Comparison of ENCODE assay signal across 28 mouse cellular contexts in genomic region chr16:8855143-8855542, GRCm38 (mm10). TPM values are rescaled to one million over a fixed set of nuclear protein-coding genes. Genes with fewer than 3 reads are reported as not detected.
DNase-seq lines count a peak whose midpoint lies in the region; ATAC-seq and TF ChIP-seq lines count a peak whose summit lies in the region.
"Had no signal": no experiment of that assay in that cellular context is flagged by ENCODE, and none has a peak within 500 bp of the region (broad histone marks: within the 10 kb centered on the region; RNA-seq: fewer than 3 reads in every experiment).

No protein-coding gene starts in this region.

- intact Hi-C loops in left cerebral cortex, adult 2 months (cut with DNase I), result no loop called here

- H3K27me3 ChIP-seq in intestine, postnatal 0 days (replicated peaks; ENCODE audit: control insufficient read depth, insufficient read depth, low read length), result no peaks in the 10 kb centered on the region
- H3K27me3 ChIP-seq: CH12.LX; embryonic facial prominence, embryonic 12.5 days; embryonic facial prominence, embryonic 15.5 days; forebrain, embryonic 12.5 days; heart, embryonic 12.5 days; heart, embryonic 15.5 days had no signal

- 47% methylated on average over 2 of the region's 2 CpGs for whole genome bisulfite sequencing in intestine, postnatal 0 days

- peaks cover 34% of the 10 kb centered on the region for H3K36me3 ChIP-seq in intestine, postnatal 0 days (ENCODE audit: control insufficient read depth, insufficient read depth)

- no peaks in the 10 kb centered on the region for H3K9me3 ChIP-seq in intestine, postnatal 0 days (ENCODE audit: control insufficient read depth)
- H3K9me3 ChIP-seq: embryonic facial prominence, embryonic 12.5 days; embryonic facial prominence, embryonic 15.5 days; forebrain, embryonic 12.5 days; heart, embryonic 12.5 days; heart, embryonic 15.5 days; hindbrain, embryonic 10.5 days had no signal

- peak; percentile 60 for DNase-seq in 416B (ENCODE audit: low read depth)
- DNase-seq in left cerebral cortex, adult 2 months (ENCODE audit: extremely low spot score in 1 of 2, low spot score in 2 of 2), result no peak
- DNase-seq in layer of hippocampus, adult 11-12 months (ENCODE audit: low spot score), result no peak
- DNase-seq in kidney, postnatal 14 days, result no peak
- DNase-seq: adrenal gland, adult 2 months; adrenal gland, postnatal 14 days; cerebellum, adult 11 months; cerebellum, adult 2 months; cerebellum, adult 9-11 months; cerebellum, postnatal 25 days; gastrocnemius, postnatal 10 days; gastrocnemius, postnatal 36 days; heart, postnatal 10 days; heart, postnatal 36 days had no signal

- no peaks in the 10 kb centered on the region for H3K4me1 ChIP-seq in intestine, postnatal 0 days (replicated peaks; ENCODE audit: control insufficient read depth, insufficient read depth, low read length)
- H3K4me1 ChIP-seq: embryonic facial prominence, embryonic 12.5 days; embryonic facial prominence, embryonic 15.5 days; heart, embryonic 15.5 days; hindbrain, embryonic 10.5 days had no signal

- ATAC-seq in CD4-positive, CD25-positive, alpha-beta regulatory T cell, adult 4 months, result peak; percentile 14
- peak; percentile 50 for ATAC-seq in intestine, postnatal 0 days
- ATAC-seq: forebrain, embryonic 16.5 days; hindbrain, postnatal 0 days; inflammation-experienced regulatory T-cells, adult 6 months had no signal

- TF ChIP-seq CTCF in intestine, postnatal 0 days (IDR thresholded peaks at IDR 0.05; ENCODE audit: low read depth), result no peak
- TF ChIP-seq CTCF in left cerebral cortex, adult 2 months (IDR thresholded peaks at IDR 0.05), result no peak

- no peak overlapping the region for H3K4me2 ChIP-seq in intestine, postnatal 0 days (replicated peaks; ENCODE audit: low read depth)
- H3K4me2 ChIP-seq: embryonic facial prominence, embryonic 12.5 days; embryonic facial prominence, embryonic 15.5 days; forebrain, embryonic 12.5 days; heart, embryonic 12.5 days; heart, embryonic 15.5 days; hindbrain, embryonic 14.5 days had no signal

- H3K9ac ChIP-seq in intestine, postnatal 0 days (ENCODE audit: low read depth, low read length), result no peak overlapping the region
- H3K9ac ChIP-seq: embryonic facial prominence, embryonic 12.5 days; embryonic facial prominence, embryonic 15.5 days; forebrain, embryonic 12.5 days; heart, embryonic 12.5 days; heart, embryonic 15.5 days; hindbrain, embryonic 14.5 days had no signal

- no peak overlapping the region for H3K4me3 ChIP-seq in intestine, postnatal 0 days (ENCODE audit: low read depth, low read length)
- H3K4me3 ChIP-seq in left cerebral cortex, adult 2 months, result no peak overlapping the region
- H3K4me3 ChIP-seq: embryonic facial prominence, embryonic 12.5 days; embryonic facial prominence, embryonic 15.5 days; erythroblast, embryonic 14.5 days; forebrain, embryonic 12.5 days; heart, embryonic 12.5 days; heart, embryonic 15.5 days; hindbrain, embryonic 10.5 days had no signal

- H3K27ac ChIP-seq in intestine, postnatal 0 days (ENCODE audit: low read depth, low read length), result no peak overlapping the region
- no peak overlapping the region for H3K27ac ChIP-seq in left cerebral cortex, adult 2 months
- H3K27ac ChIP-seq: embryonic facial prominence, embryonic 12.5 days; embryonic facial prominence, embryonic 15.5 days; forebrain, embryonic 12.5 days; heart, embryonic 15.5 days; hindbrain, embryonic 10.5 days; hindbrain, embryonic 14.5 days; hindbrain, postnatal 0 days had no signal

RNA-seq across cellular contexts. Expression of gene 1810013L24Rik, which starts 25.2 kb away (rescaled TPM):
- polyA plus RNA-seq in CD4-positive, CD25-positive, alpha-beta regulatory T cell, adult 4 months (2017; shearing (Covaris generic)), result 10 to 100 TPM; 16.6 to 25.7 TPM
- 14.3 and 15.1 TPM in 2 replicates for polyA plus RNA-seq in intestine, postnatal 0 days (2015; fragmentation: Nextera tagmentation; extraction: Ambion mirVana)
- total RNA-seq in left cerebral cortex, adult 2 months (2021), result 100 to 1,000 TPM; 111 TPM
